ENCODE assay signal across 8 mouse cellular contexts in genomic region chr2:120628886-120629735, GRCm38 (mm10). TPM values are rescaled to one million over a fixed set of nuclear protein-coding genes. Genes with fewer than 3 reads are reported as not detected.
A peak's percentile ranks its signal among the peaks of the same experiment; 100 is the strongest.
DNase-seq lines count a peak whose midpoint lies in the region; ATAC-seq lines count a peak whose summit lies in the region.

TSS of gene Stard9 (plus strand) at chr2:120629121.

- H3K36me3 ChIP-seq in hindbrain, embryonic 16.5 days (ENCODE audit: control insufficient read depth, insufficient read depth, low read length), result no peaks in the 10 kb centered on the region
- peaks cover 13% of the 10 kb centered on the region; the same call in 1 of the 2 replicates for H3K36me3 ChIP-seq in macrophage (ENCODE audit: inconsistent target)

- no peaks in the 10 kb centered on the region for H3K27me3 ChIP-seq in hindbrain, embryonic 16.5 days (replicated peaks; ENCODE audit: control insufficient read depth, insufficient read depth, low read length)

- peak; percentile 100 for ATAC-seq in hindbrain, embryonic 16.5 days

- peak within 1 kb of the TSS; percentile 70 for H3K4me3 ChIP-seq in hindbrain, embryonic 16.5 days (ENCODE audit: low read length)
- H3K4me3 ChIP-seq in macrophage (ENCODE audit: inconsistent target), result peak within 1 kb of the TSS; percentile 92

- no peaks in the 10 kb centered on the region for H3K9me3 ChIP-seq in hindbrain, embryonic 16.5 days (ENCODE audit: control insufficient read depth, low read length)

- peak within 1 kb of the TSS; percentile 82 for H3K4me2 ChIP-seq in hindbrain, embryonic 16.5 days (ENCODE audit: low read length)

- H3K27ac ChIP-seq in hindbrain, embryonic 16.5 days (ENCODE audit: low read depth, low read length), result peak within 1 kb of the TSS; percentile 66
- peak within 1 kb of the TSS; percentile 87 for H3K27ac ChIP-seq in macrophage

- H3K79me2 ChIP-seq in macrophage (ENCODE audit: inconsistent target), result peaks cover 46% of the 10 kb centered on the region

- peak; percentile 95 for DNase-seq in WW6 (ENCODE audit: low read depth, low spot score)
- peak; percentile 93 to 98 for DNase-seq in cerebellum, postnatal 4 days (ENCODE audit: low spot score in 2 of 2)
- DNase-seq in gastrocnemius, adult 18-20 months (ENCODE audit: low spot score), result peak; percentile 99
- DNase-seq in left cerebral cortex, adult 18-20 months (ENCODE audit: low spot score in 2 of 2), result peak; percentile 94 to 98
- DNase-seq in right cerebral cortex, adult 18-20 months, result peak; percentile 99
- peak; percentile 74 for DNase-seq in urinary bladder, postnatal 10 days (ENCODE audit: low spot score)

- H3K4me1 ChIP-seq in hindbrain, embryonic 16.5 days (ENCODE audit: control insufficient read depth, insufficient read depth, low read depth, low read length), result peaks cover 3% of the 10 kb centered on the region; the same call in 1 of the 2 replicates

- WGBS in hindbrain, embryonic 16.5 days, result 1% methylated on average over 36 of the region's 36 CpGs
- WGBS in macrophage (ENCODE audit: missing documents), result 5% methylated on average over 36 of the region's 36 CpGs

- peak within 1 kb of the TSS; percentile 76 for H3K9ac ChIP-seq in hindbrain, embryonic 16.5 days (ENCODE audit: low read depth, low read length)

RNA-seq across cellular contexts. Expression of gene Stard9, which starts in this region (rescaled TPM):
- 1 to 10 TPM; 1.8 to 2.3 TPM for total RNA-seq in gastrocnemius, adult 18-20 months (2021)
- 3.3 and 3.5 TPM in 2 replicates for polyA plus RNA-seq in hindbrain, embryonic 16.5 days (2015; fragmentation: Nextera tagmentation; extraction: Ambion mirVana)
- 1 to 10 TPM; 6.9 to 8.8 TPM for total RNA-seq in left cerebral cortex, adult 18-20 months (2021)
- total RNA-seq in macrophage (2018; cell fraction: chromatin; rRNA removed), result 100 to 1,000 TPM in 25 of 26 experiments, 10 to 100 TPM in 1; 77.3 to 761 (median 378) TPM
- 10 to 100 TPM; 10.8 to 42.1 (median 25.8) TPM for total RNA-seq in macrophage (2018; cell fraction: cytosol; rRNA removed)
- 100 to 1,000 TPM in 19 of 26 experiments, 10 to 100 TPM in 7; 42.1 to 343 (median 147) TPM for total RNA-seq in macrophage (2018; cell fraction: nucleus; rRNA removed)
- polyA plus RNA-seq in macrophage (2018), result 17.3 to 40.6 TPM (median 20.2 TPM) in 3 replicates

Comparison
In these comparisons a context has a peak if more than half of its experiments do, and no peak if none do; other contexts are left out.
1. Peak in every context shown above with its lines: DNase-seq, ATAC-seq, H3K4me3 ChIP-seq and H3K27ac ChIP-seq.